Mouse (Mus musculus): ENCODE results near the gene Serpinb12.

DNA sequence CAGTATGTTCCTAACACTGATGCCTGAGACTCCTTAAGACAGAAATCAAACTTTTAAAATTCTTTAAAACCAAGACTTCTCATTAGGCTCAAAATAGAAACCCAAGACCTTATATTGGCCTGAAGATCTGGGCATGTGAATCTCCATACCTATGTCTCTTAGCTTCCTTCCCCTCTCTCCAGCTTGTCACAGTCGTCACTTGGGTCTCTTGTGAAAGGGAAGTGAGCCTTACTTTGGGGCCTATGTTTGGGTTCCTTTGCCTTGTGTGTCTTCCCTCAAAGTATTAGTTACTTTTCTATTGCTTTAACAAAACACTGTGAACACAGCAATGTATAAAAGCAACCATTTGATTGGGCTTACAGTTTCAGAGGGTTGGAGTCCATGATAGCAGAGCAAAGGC is 13.0 kb downstream of the Serpinb12 start:
- no peak for TF ChIP-seq CTCF (IDR thresholded peaks at IDR 0.05; ENCODE audit: low read depth)
- TF ChIP-seq EP300 (IDR thresholded peaks at IDR 0.05; ENCODE audit: low read depth) = no peak

Data from heart, postnatal 0 days (tissue).